Mouse (Mus musculus) forebrain, embryonic 13.5 days (tissue): ENCODE data around the gene Zfp874a. TPM values are rescaled to one million over a fixed set of nuclear protein-coding genes. Genes with fewer than 3 reads are reported as not detected.

ENCODE experiments used
- polyA plus RNA-seq: library from polyadenylated mRNA; unstranded; fragments of >200 nt; fragmentation: Nextera tagmentation; extraction: Ambion mirVana; gene quantifications from 2 replicates; pipeline ENCODE4 v1.2.1, GENCODE M21; 2015

The Zfp874a gene
- polyA plus RNA-seq, 1 experiment from 2014 or later: 4.7 TPM

Other genes with a start within 250 kb of the Zfp874a start
- gene Zfp458, start 173.2 kb downstream of the Zfp874a start, polyA plus RNA-seq: 3.2 and 3.7 TPM in 2 replicates
- gene Zfp457, start 145.1 kb downstream of the Zfp874a start, polyA plus RNA-seq: 0.87 and 1.00 TPM in 2 replicates
- gene Zfp595, start 119.1 kb downstream of the Zfp874a start, polyA plus RNA-seq: 1.5 and 1.6 TPM in 2 replicates
- 0.88 TPM in 1 of 2 replicates, not detected in the other for gene Gm28044, start 91.1 kb downstream of the Zfp874a start, polyA plus RNA-seq
- 0.55 and 0.70 TPM in 2 replicates for gene Zfp953, start 91.0 kb downstream of the Zfp874a start, polyA plus RNA-seq
- not detected in 2 replicates for gene Gm28041, start 75.9 kb downstream of the Zfp874a start, polyA plus RNA-seq
- 0.34 and 0.44 TPM in 2 replicates for gene Zfp456, start 75.8 kb downstream of the Zfp874a start, polyA plus RNA-seq
- gene Zfp429, start 51.8 kb downstream of the Zfp874a start, polyA plus RNA-seq: 3.2 and 5.2 TPM in 2 replicates
- 0.59 and 0.64 TPM in 2 replicates for gene Zfp459, start 30.2 kb downstream of the Zfp874a start, polyA plus RNA-seq
- gene Zfp874b, start 32.6 kb upstream of the Zfp874a start, polyA plus RNA-seq: 1.7 TPM in 2 replicates
- 13.9 TPM in 2 replicates for gene Zfp58, start 48.9 kb upstream of the Zfp874a start, polyA plus RNA-seq
- not detected in 2 replicates for gene Gm26965, start 74.5 kb upstream of the Zfp874a start, polyA plus RNA-seq
- 34.3 and 36.7 TPM in 2 replicates for gene Zfp87, start 74.6 kb upstream of the Zfp874a start, polyA plus RNA-seq
- 14.0 and 16.8 TPM in 2 replicates for gene Zfp748, start 102.2 kb upstream of the Zfp874a start, polyA plus RNA-seq
- gene Zfp729b, start 158.1 kb upstream of the Zfp874a start, polyA plus RNA-seq: 4.4 and 5.1 TPM in 2 replicates
- not detected in 2 replicates for gene Gm49345, start 186.1 kb upstream of the Zfp874a start, polyA plus RNA-seq
- gene Zfp729a, start 186.2 kb upstream of the Zfp874a start, polyA plus RNA-seq: 3.7 and 3.9 TPM in 2 replicates
- 13.0 and 16.2 TPM in 2 replicates for gene Zfp738, start 235.4 kb upstream of the Zfp874a start, polyA plus RNA-seq